Mouse (Mus musculus) forebrain, embryonic 13.5 days (tissue): Measurements from ENCODE around the gene Olfr339. TPM values are rescaled to one million over a fixed set of nuclear protein-coding genes. Genes with fewer than 3 reads are reported as not detected.
"Not testable (repeated sequence)": the region's sequence is repeated elsewhere in the genome, so short reads cannot be mapped to it uniquely, and the experiment has no call there.

Experiments used
- ATAC-seq: fragments of 200-750 bp; cut with Nextera tagmentation; 2 replicates; pipeline ENCODE4 v1.8.0; 2017
- H3K27ac ChIP-seq: fragments of 300-500 bp; sonication (generic); 2 replicates; pipeline ENCODE4 v1.5.1; 2015; ENCODE audit warnings: inconsistent platforms, mild to moderate bottlenecking, moderate library complexity
- H3K27me3 ChIP-seq: fragments of 300-500 bp; sonication (generic); 2 replicates; pipeline ENCODE4 v1.6.1; 2015; ENCODE audit warnings: mild to moderate bottlenecking, inconsistent platforms
- H3K36me3 ChIP-seq: fragments of 300-500 bp; sonication (generic); 2 replicates; pipeline ENCODE4 v1.6.1; 2015; ENCODE audit warnings: mild to moderate bottlenecking, inconsistent platforms; ENCODE audit not compliant: poor library complexity, severe bottlenecking
- H3K4me1 ChIP-seq: fragments of 300-500 bp; sonication (generic); 2 replicates; pipeline ENCODE4 v1.6.1; 2015; ENCODE audit warnings: inconsistent platforms
- H3K4me2 ChIP-seq: fragments of 300-500 bp; sonication (generic); 2 replicates; pipeline ENCODE4 v1.6.1; 2015; ENCODE audit warnings: inconsistent platforms, mild to moderate bottlenecking, moderate library complexity
- H3K4me3 ChIP-seq: fragments of 300-500 bp; sonication (generic); 2 replicates; pipeline ENCODE4 v1.5.1; 2015; ENCODE audit warnings: mild to moderate bottlenecking, inconsistent platforms
- H3K9ac ChIP-seq: fragments of 300-500 bp; sonication (generic); 2 replicates; pipeline ENCODE4 v1.6.1; 2015; ENCODE audit warnings: mild to moderate bottlenecking, inconsistent platforms
- H3K9me3 ChIP-seq: fragments of 300-500 bp; sonication (generic); replicated peaks from 2 replicates; pipeline ENCODE4 v1.6.1; 2016; ENCODE audit warnings: inconsistent platforms
- WGBS: fragments of 180-500 bp; shearing (Covaris S2); methylation state at CpG from one replicate; pipeline ENCODE4 v1.1.7; 2015; 5-methylcytosine and 5-hydroxymethylcytosine counted together
- polyA plus RNA-seq: library from polyadenylated mRNA; unstranded; fragments of >200 nt; fragmentation: Nextera tagmentation; extraction: Ambion mirVana; gene quantifications from 2 replicates; pipeline ENCODE4 v1.2.1, GENCODE M21; 2015

Gene Olfr339
- polyA plus RNA-seq = not detected in 2 replicates

- H3K9ac ChIP-seq = no peak within 1 kb of the TSS
- H3K4me1 ChIP-seq = no peaks in the 10 kb centered on the region
- H3K4me2 ChIP-seq = no peak within 1 kb of the TSS
- peaks cover 19% of the 10 kb centered on the region for H3K9me3 ChIP-seq
- no peaks in the 10 kb centered on the region for H3K36me3 ChIP-seq
- ATAC-seq = no peak
- no peak within 1 kb of the TSS for H3K27ac ChIP-seq
- H3K4me3 ChIP-seq = no peak within 1 kb of the TSS
- H3K27me3 ChIP-seq = no peaks in the 10 kb centered on the region
- WGBS = 87% methylated on average over 3 of the region's 3 CpGs
Measured at GRCm38 (mm10) chr2:36418647-36419046, at the start of gene Olfr339. Gene Olfr339, plus strand, starts transcription at chr2:36418947.

- H3K4me1 ChIP-seq = no peaks in the 10 kb centered on the region
- peaks cover 24% of the 10 kb centered on the region for H3K9me3 ChIP-seq
- ATAC-seq = no peak
- no peak within 1 kb of the TSS for H3K9ac ChIP-seq
- H3K4me3 ChIP-seq = no peak within 1 kb of the TSS
- no peak within 1 kb of the TSS for H3K27ac ChIP-seq
- H3K27me3 ChIP-seq = no peaks in the 10 kb centered on the region
- H3K4me2 ChIP-seq = no peak within 1 kb of the TSS
- no peaks in the 10 kb centered on the region for H3K36me3 ChIP-seq
Measured at GRCm38 (mm10) chr2:36373219-36373618, 45.5 kb upstream of the Olfr339 start, which contains the start of gene Olfr338. Gene Olfr338, plus strand, starts transcription at chr2:36373519.

- not testable (repeated sequence) for H3K27ac ChIP-seq, H3K27me3 ChIP-seq, H3K4me1 ChIP-seq, H3K36me3 ChIP-seq, H3K9ac ChIP-seq, ATAC-seq, H3K4me2 ChIP-seq, H3K4me3 ChIP-seq
- 88% methylated on average over 3 of the region's 3 CpGs for WGBS
- H3K9me3 ChIP-seq = peaks cover 16% of the 10 kb centered on the region
Measured at GRCm38 (mm10) chr2:36415174-36415573, 3.6 kb upstream of the Olfr339 start.

GRCm38 (mm10) chr2:36415591-36415990 lies 3.2 kb upstream of the Olfr339 start:
- not testable (repeated sequence) for H3K36me3 ChIP-seq, H3K4me2 ChIP-seq, H3K4me1 ChIP-seq, H3K4me3 ChIP-seq, H3K9ac ChIP-seq, H3K27ac ChIP-seq, H3K27me3 ChIP-seq, ATAC-seq
- WGBS = 90% methylated on average over 7 of the region's 7 CpGs
- peaks cover 16% of the 10 kb centered on the region for H3K9me3 ChIP-seq

- H3K9me3 ChIP-seq = peaks cover 9% of the 10 kb centered on the region
- no peak within 1 kb of the TSS for H3K27ac ChIP-seq
- no peak within 1 kb of the TSS for H3K4me2 ChIP-seq
- 87% methylated on average over 1 of the region's 1 CpGs for WGBS
- H3K9ac ChIP-seq = no peak within 1 kb of the TSS
- H3K27me3 ChIP-seq = no peaks in the 10 kb centered on the region
- H3K4me1 ChIP-seq = no peaks in the 10 kb centered on the region
- no peaks in the 10 kb centered on the region for H3K36me3 ChIP-seq
- no peak within 1 kb of the TSS for H3K4me3 ChIP-seq
- ATAC-seq = no peak
Measured at GRCm38 (mm10) chr2:36452287-36452686, 33.5 kb downstream of the Olfr339 start, which contains the start of gene Olfr340. Gene Olfr340, plus strand, starts transcription at chr2:36452587.

- Histone ChIP-seq H3K27ac (no peak overlapping the region), H3K9ac (no peak overlapping the region), H3K36me3 (no peaks in the 10 kb centered on the region), H3K4me1 (no peaks in the 10 kb centered on the region), H3K27me3 (no peaks in the 10 kb centered on the region), H3K4me3 (no peak overlapping the region), H3K4me2 (no peak overlapping the region), H3K9me3 (peaks cover 27% of the 10 kb centered on the region)
- ATAC-seq = no peak
Measured at GRCm38 (mm10) chr2:36473634-36474033, 54.9 kb downstream of the Olfr339 start.

Other genes with a start within 250 kb of the Olfr339 start
- 2.2 and 2.4 TPM in 2 replicates for gene Ptgs1, start 188.5 kb upstream of the Olfr339 start, polyA plus RNA-seq
- 0.03 TPM in 1 of 2 replicates, not detected in the other for gene Olfr338, start 45.4 kb upstream of the Olfr339 start, polyA plus RNA-seq
- gene Olfr340, start 33.6 kb downstream of the Olfr339 start, polyA plus RNA-seq = not detected in 2 replicates
- gene Olfr341, start 63.5 kb downstream of the Olfr339 start, polyA plus RNA-seq = not detected in 2 replicates
- gene Olfr342, start 106.1 kb downstream of the Olfr339 start, polyA plus RNA-seq = not detected in 2 replicates
- not detected in 2 replicates for gene Olfr344, start 147.7 kb downstream of the Olfr339 start, polyA plus RNA-seq
- not detected in 2 replicates for gene Olfr345, start 221.1 kb downstream of the Olfr339 start, polyA plus RNA-seq